Mouse (Mus musculus) hindbrain, embryonic 11.5 days (tissue): ENCODE data around the gene 1810055G02Rik. TPM values are rescaled to one million over a fixed set of nuclear protein-coding genes. Genes with fewer than 3 reads are reported as not detected.
A peak's percentile ranks its signal among the peaks of the same experiment; 100 is the strongest.

Experiments used
- ATAC-seq: fragments of 200-750 bp; cut with Nextera tagmentation; 2 replicates; pipeline ENCODE4 v1.8.0; 2017; ENCODE audit warnings: mild to moderate bottlenecking, moderate TSS enrichment, moderate library complexity; ENCODE audit not compliant: low FRiP score
- DNase-seq: peaks from one replicate; pipeline ENCODE4 v3.0.0-alpha.2; 2015; ENCODE audit warnings: low spot score
- H3K27ac ChIP-seq: fragments of 300-500 bp; sonication (generic); 2 replicates; pipeline ENCODE4 v1.5.1; 2014; ENCODE audit warnings: mild to moderate bottlenecking, low read depth, low read length
- H3K27me3 ChIP-seq: fragments of 300-500 bp; sonication (generic); 2 replicates; pipeline ENCODE4 v1.6.1; 2014; ENCODE audit warnings: mild to moderate bottlenecking, low read length, moderate library complexity, mixed read lengths; ENCODE audit not compliant: control insufficient read depth, insufficient read depth
- H3K36me3 ChIP-seq: fragments of 300-500 bp; sonication (generic); 2 replicates; pipeline ENCODE4 v1.6.1; 2014; ENCODE audit warnings: mild to moderate bottlenecking, low read length, moderate library complexity, mixed read lengths; ENCODE audit not compliant: control insufficient read depth, insufficient read depth
- H3K4me1 ChIP-seq: fragments of 300-500 bp; sonication (generic); replicated peaks from 2 replicates; pipeline ENCODE4 v1.6.1; 2014; ENCODE audit warnings: low read length, mixed read lengths; ENCODE audit not compliant: control insufficient read depth, insufficient read depth
- H3K4me2 ChIP-seq: fragments of 300-500 bp; sonication (generic); replicated peaks from 2 replicates; pipeline ENCODE4 v1.6.1; 2014; ENCODE audit warnings: mild to moderate bottlenecking, low read depth, low read length
- H3K4me3 ChIP-seq: fragments of 300-500 bp; sonication (generic); 2 replicates; pipeline ENCODE4 v1.5.1; 2014; ENCODE audit warnings: low read depth, low read length
- H3K9ac ChIP-seq: fragments of 300-500 bp; sonication (generic); 2 replicates; pipeline ENCODE4 v1.6.1; 2014; ENCODE audit warnings: low read depth, low read length
- H3K9me3 ChIP-seq: fragments of 300-500 bp; sonication (generic); 2 replicates; pipeline ENCODE4 v1.6.1; 2016; ENCODE audit warnings: low read length; ENCODE audit not compliant: control insufficient read depth
- WGBS: fragments of 180-500 bp; shearing (Covaris S2); extraction: QIAGEN DNeasy Blood & Tissue Kit; methylation state at CpG from one replicate; pipeline ENCODE4 v1.1.7; 2014; 5-methylcytosine and 5-hydroxymethylcytosine counted together
- polyA plus RNA-seq: library from polyadenylated mRNA; unstranded; fragments of >200 nt; fragmentation: Nextera tagmentation; extraction: Ambion mirVana; gene quantifications from 2 replicates; pipeline ENCODE4 v1.2.1, GENCODE M21; 2014

1810055G02Rik gene
- polyA plus RNA-seq, 1 experiment from 2014 or later: 39.4 TPM

DNA sequence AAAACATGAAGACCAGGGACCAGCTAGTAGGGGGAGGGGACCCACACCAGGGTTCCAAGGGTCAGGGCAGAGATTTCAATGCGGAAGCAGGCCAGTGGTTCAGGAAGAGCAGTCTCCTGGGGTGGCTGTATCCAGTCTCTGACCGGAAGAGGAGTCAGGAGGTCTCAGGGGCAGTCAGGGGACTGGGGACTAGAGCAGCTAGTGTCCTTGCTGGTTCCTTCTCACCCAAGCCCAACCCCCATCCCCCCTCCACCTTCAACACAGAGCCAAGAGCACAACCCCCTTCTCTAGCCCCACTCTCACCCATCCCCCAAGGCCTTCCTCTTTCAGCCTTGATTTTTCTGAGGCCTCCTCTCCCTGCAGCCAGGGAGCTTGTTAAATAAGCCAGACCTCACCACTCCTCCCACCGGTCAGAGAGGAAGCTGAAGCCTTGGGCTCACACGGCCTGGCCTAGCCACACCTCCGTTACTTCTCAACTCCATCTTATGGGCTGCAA is 20.4 kb upstream of the 1810055G02Rik start:
- peaks cover 5% of the 10 kb centered on the region; the same call in 1 of the 2 replicates for H3K4me1 ChIP-seq
- no peaks in the 10 kb centered on the region for H3K9me3 ChIP-seq
- no peaks in the 10 kb centered on the region for H3K36me3 ChIP-seq
- DNase-seq: peak; percentile 38
- no peak overlapping the region for H3K27ac ChIP-seq
- H3K27me3 ChIP-seq: peaks cover 3% of the 10 kb centered on the region; the same call in 1 of the 2 replicates
- no peak overlapping the region for H3K4me3 ChIP-seq
- no peak overlapping the region for H3K9ac ChIP-seq
- H3K4me2 ChIP-seq: no peak overlapping the region
- WGBS: 20% methylated on average over 4 of the region's 5 CpGs
- ATAC-seq: no peak; the same call in 1 of the 2 replicates

DNA sequence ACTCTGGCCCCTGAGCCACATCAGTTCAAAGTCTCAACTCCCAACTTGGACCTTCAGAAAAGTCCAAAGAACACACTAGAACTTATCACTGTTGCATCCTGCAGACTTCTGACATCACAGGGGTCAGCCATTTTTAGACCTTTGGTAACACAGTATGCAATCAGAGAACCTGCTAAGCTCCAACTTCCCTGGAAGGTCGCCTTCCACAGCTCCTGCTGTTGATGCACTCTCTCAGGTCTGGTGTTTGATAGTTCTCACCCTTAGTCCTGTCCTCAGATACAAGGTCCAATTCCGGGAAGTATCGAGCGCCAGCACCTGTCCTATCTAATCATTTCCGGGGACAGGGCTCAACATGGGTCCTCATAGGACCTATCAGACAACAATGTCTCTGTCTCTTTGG is 16.8 kb upstream of the 1810055G02Rik start:
- 93% methylated on average over 5 of the region's 5 CpGs for WGBS

DNA sequence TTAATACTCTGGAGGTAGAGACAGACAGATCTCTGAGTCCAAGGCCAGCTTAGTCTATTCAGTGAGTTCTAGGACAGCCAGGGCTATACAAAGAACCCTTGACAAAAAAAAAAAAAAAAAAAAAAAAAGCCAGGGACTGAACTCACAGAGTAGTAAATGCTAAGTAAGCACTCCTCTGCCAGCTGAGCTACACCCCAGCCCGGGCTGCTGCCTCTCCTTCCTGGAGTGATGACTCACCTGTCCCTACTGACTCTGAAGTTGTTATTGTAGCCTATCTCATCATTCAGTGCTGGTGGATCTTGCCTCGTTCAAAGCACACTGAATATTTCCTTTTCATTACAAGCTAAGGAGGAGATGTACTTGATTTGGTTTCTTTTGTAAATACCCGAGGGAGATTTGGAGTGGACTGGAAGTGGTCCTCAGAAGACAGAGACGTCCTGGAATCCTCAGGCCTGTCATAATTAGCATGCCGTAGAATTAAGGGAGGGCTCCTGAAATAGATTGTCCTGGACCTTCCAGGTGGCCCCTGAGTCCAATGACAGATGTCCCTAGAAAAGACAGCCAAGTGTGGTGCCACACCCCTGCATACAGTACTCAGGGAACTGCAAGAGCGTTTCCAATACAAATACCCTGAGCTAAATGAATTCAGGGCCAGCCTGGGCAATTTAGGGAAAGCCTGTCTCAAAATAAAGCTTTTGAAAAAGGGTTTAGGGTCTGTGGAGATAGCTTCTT is 15.5 kb upstream of the 1810055G02Rik start:
- no peak overlapping the region for H3K9ac ChIP-seq
- no peaks in the 10 kb centered on the region for H3K27me3 ChIP-seq
- ATAC-seq (no peak), DNase-seq (no peak)
- H3K27ac ChIP-seq: no peak overlapping the region
- 71% methylated on average over 6 of the region's 6 CpGs for WGBS
- no peaks in the 10 kb centered on the region for H3K36me3 ChIP-seq
- H3K4me2 ChIP-seq: no peak overlapping the region
- no peak overlapping the region for H3K4me3 ChIP-seq
- no peaks in the 10 kb centered on the region for H3K4me1 ChIP-seq
- H3K9me3 ChIP-seq: no peaks in the 10 kb centered on the region

More for the DNA sequence above, 16.8 kb upstream of the 1810055G02Rik start:
- H3K27ac ChIP-seq: no peak overlapping the region
- no peak for ATAC-seq
- H3K4me2 ChIP-seq: no peak overlapping the region
- no peaks in the 10 kb centered on the region for H3K4me1 ChIP-seq
- H3K27me3 ChIP-seq: peaks cover 3% of the 10 kb centered on the region; the same call in 1 of the 2 replicates
- H3K36me3 ChIP-seq: no peaks in the 10 kb centered on the region
- H3K4me3 ChIP-seq: no peak overlapping the region
- DNase-seq: no peak
- H3K9me3 ChIP-seq: no peaks in the 10 kb centered on the region
- no peak overlapping the region for H3K9ac ChIP-seq

DNA sequence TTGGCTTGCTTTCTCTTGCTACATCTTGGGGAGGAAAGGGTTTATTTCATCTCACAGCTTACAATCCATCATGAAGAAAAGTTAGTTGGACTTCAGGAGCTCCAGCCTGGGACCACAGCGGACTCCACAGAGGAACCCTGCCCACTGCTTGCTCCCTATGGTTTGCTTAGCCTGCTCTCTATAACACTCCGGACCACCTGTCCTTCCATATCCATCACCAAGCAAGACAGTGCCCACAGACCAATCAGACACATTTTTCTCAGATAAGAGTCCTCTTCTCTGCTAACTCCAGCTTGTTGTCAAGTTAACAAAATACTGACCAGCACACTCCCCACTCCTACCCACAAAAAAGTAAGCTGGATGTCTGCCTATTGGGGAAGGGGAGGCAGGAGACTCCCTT is 13.6 kb upstream of the 1810055G02Rik start:
- H3K27ac ChIP-seq: no peak overlapping the region
- WGBS: 85% methylated on average over 2 of the region's 2 CpGs
- H3K27me3 ChIP-seq: no peaks in the 10 kb centered on the region
- no peaks in the 10 kb centered on the region for H3K36me3 ChIP-seq
- H3K4me1 ChIP-seq: no peaks in the 10 kb centered on the region
- no peaks in the 10 kb centered on the region for H3K9me3 ChIP-seq
- no peak overlapping the region for H3K9ac ChIP-seq
- ATAC-seq: no peak
- H3K4me3 ChIP-seq: no peak overlapping the region
- no peak overlapping the region for H3K4me2 ChIP-seq
- DNase-seq: no peak

DNA sequence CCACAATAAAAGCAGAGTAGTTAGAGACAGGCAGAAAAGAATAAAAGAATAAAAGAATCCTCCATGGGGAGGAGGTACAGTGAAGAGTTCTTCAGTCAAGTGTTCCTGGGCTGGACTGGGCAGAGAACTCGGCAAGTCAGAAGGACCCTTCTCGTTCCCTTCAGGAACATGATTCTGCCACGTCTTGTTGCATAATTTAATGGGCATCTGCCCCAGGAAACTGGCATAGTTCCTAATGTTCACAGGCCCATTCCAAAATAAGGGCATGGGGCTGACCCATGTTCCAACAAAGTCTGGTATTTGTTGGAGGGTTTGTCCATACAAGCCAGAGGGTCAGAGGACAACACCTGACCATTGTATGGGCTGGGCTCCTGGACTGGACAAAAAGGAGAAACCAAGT is 13.1 kb upstream of the 1810055G02Rik start:
- DNase-seq (no peak), ATAC-seq (no peak)
- no peaks in the 10 kb centered on the region for H3K36me3 ChIP-seq
- no peak overlapping the region for H3K9ac ChIP-seq
- no peaks in the 10 kb centered on the region for H3K27me3 ChIP-seq
- 89% methylated on average over 3 of the region's 3 CpGs for WGBS
- H3K27ac ChIP-seq: no peak overlapping the region
- no peak overlapping the region for H3K4me2 ChIP-seq
- H3K4me1 ChIP-seq: no peaks in the 10 kb centered on the region
- H3K9me3 ChIP-seq: no peaks in the 10 kb centered on the region
- no peak overlapping the region for H3K4me3 ChIP-seq

DNA sequence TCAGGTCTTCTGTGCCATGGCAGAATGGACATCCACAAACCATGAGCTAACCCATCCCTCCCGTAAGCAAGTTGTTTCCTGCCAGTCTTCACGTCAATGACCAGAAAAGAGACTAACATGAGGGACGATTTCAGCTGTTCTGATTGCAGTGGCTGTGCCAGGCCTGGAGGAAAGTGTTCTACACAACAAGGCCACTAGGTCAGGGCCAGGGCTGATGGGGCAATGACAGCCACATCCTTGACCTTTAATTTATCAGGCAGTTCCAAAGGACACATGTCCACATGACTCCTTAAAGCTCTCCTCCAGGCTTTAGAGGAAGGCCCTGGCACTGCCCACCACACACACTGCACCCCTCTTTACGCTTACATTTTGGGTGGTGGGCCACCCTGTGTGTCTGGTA is 12.6 kb upstream of the 1810055G02Rik start:
- no peaks in the 10 kb centered on the region for H3K27me3 ChIP-seq
- H3K27ac ChIP-seq: no peak overlapping the region
- H3K36me3 ChIP-seq: no peaks in the 10 kb centered on the region
- no peak overlapping the region for H3K4me3 ChIP-seq
- H3K4me1 ChIP-seq: no peaks in the 10 kb centered on the region
- H3K9me3 ChIP-seq: no peaks in the 10 kb centered on the region
- no peak overlapping the region for H3K4me2 ChIP-seq
- DNase-seq: no peak
- 86% methylated on average over 4 of the region's 4 CpGs for WGBS
- ATAC-seq: no peak
- H3K9ac ChIP-seq: no peak overlapping the region

DNA sequence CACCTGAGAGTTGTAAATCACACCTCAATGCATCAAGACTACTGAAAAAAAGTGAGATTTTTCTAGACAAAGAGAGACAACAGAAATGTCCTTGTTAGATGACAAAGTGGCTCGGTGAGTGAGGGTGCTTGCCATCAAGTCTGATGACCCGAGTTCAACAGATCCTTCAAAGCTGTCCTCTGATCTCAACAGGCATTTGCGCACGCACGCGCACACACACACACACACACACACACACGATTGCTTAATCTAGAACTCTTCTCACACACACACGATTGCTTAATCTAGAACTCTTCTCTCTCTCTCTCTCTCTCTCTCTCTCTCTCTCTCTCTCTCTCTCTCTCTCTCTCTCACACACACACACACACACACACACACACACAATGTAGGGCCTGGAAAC is 12.1 kb upstream of the 1810055G02Rik start:
- H3K9me3 ChIP-seq: no peaks in the 10 kb centered on the region
- no peak for ATAC-seq
- WGBS: 92% methylated on average over 8 of the region's 8 CpGs
- no peak overlapping the region for H3K9ac ChIP-seq
- H3K36me3 ChIP-seq: no peaks in the 10 kb centered on the region
- no peaks in the 10 kb centered on the region for H3K27me3 ChIP-seq
- no peak overlapping the region for H3K4me3 ChIP-seq
- H3K4me2 ChIP-seq: no peak overlapping the region
- DNase-seq: no peak
- H3K27ac ChIP-seq: no peak overlapping the region
- H3K4me1 ChIP-seq: no peaks in the 10 kb centered on the region

DNA sequence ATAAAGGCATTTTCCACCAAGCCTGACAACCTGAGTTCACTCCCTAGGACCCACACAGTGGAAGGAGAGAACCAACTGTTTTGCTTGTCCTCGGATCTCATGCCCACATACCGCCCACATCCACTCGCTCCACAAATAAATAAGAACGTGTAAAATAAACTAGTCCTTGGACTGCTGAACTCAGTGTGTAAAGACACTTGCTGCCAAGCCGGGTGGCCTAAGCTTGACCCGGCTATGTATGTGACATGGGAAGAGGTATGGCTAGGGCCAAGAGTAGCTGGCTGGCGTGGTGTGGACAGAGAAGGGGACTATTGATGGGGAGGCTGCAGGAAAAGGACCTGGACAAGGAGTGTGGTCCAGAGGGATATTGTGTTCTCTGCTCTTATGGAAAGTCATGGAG is 10.1 kb upstream of the 1810055G02Rik start:
- no peak overlapping the region for H3K4me2 ChIP-seq
- H3K4me1 ChIP-seq: no peaks in the 10 kb centered on the region
- ATAC-seq: no peak
- no peak overlapping the region for H3K9ac ChIP-seq
- H3K9me3 ChIP-seq: no peaks in the 10 kb centered on the region
- H3K27ac ChIP-seq: no peak overlapping the region
- no peaks in the 10 kb centered on the region for H3K36me3 ChIP-seq
- 90% methylated on average over 7 of the region's 7 CpGs for WGBS
- H3K27me3 ChIP-seq: no peaks in the 10 kb centered on the region
- H3K4me3 ChIP-seq: no peak overlapping the region
- DNase-seq: no peak
